Mouse (Mus musculus) megakaryocyte-erythroid progenitor cell, adult 5-6 weeks (primary cell): Measurements from ENCODE around the gene Agmo. TPM values are rescaled to one million over a fixed set of nuclear protein-coding genes. Genes with fewer than 3 reads are reported as not detected.

ENCODE experiments used
- ATAC-seq: replicated peaks from 2 replicates; pipeline ENCODE4 v1.8.0; 2016; ENCODE audit warnings: mild to moderate bottlenecking, inconsistent platforms; ENCODE audit not compliant: severe bottlenecking, poor library complexity, low FRiP score, low TSS enrichment
- total RNA-seq, 2 experiments: library from RNA; stranded (forward) in 1 of 2; stranded (reverse) in 1 of 2; fragments of 200-1000, 215-1000 nt in 1 of 2; fragments of >200 nt in 1 of 2; fragmentation: Nextera tagmentation in 1 of 2; gene quantifications; 2 replicates each; pipeline ENCODE4 v1.2.3; 2014 to 2017

The Agmo gene
- total RNA-seq (2014; fragmentation: Nextera tagmentation) (0.54 and 1.5 TPM in 2 replicates), total RNA-seq (2017) (not detected in 2 replicates)

DNA sequence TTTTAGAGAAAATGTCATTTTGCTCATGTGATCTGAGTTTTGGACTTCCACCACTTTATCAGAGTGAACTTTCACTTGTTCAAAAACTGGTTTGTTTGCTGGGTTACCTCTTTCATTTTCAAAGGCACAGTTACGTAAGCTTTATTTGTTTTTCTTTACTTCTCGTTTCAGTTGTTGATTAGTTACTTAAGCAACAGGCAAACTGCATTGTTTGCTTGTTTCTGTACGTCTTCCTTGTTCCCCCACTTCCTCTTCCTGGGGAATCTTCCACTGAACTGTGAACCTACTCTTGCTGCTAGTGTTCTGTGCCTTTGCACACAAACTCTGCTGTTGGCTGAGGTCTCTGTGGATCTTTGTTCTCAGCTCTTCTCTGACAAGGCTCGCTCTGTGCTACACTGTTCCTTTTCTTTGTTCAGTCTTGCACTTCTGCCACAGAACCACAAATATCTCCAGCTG is at the start of gene Agmo:
TSS of gene Agmo (plus strand) at position 76 of the 456 bp plus-strand sequence.
- no peak for ATAC-seq

- no peak for ATAC-seq
These were observed 10.3 kb upstream of the Agmo start for GRCm38 (mm10) chr12:37231119-37231518.

DNA sequence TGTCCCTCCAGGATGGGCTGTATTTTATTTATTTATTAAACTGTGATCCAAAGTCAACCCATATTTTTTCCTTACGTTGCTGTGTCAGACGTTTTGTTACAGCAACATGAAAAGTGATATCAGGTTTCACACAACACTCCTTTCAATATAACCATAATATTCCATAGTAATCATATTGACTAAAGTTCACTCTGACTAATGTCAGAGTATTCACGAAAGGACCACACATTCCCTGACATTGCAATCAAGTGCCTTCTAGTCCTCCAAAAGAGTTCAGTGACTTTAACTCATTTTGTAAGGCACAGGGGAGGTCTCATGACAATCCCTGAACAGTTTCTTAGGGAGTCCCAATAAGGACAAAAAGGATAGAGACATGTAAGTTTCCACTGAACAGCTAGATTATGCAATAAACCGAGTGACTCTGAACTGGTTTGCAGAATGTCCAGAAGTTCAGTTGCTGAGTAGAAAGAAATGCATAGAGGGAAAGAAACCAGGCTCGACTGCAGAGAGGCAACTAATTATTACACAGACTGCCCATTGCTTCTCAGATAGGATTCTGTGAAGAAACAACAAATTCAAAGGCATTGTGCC is 371 bp upstream of the Agmo start:
- ATAC-seq = no peak

- no peak for ATAC-seq
These were observed 1.0 kb downstream of the Agmo start for GRCm38 (mm10) chr12:37242484-37242883.

- no peak for ATAC-seq
These were observed 3.4 kb downstream of the Agmo start for GRCm38 (mm10) chr12:37244876-37245275.

GRCm38 (mm10) chr12:37251688-37252087 is 10.2 kb downstream of the Agmo start:
- 0 out of 2 replicates have a peak, but pooled peaks have one; percentile 52 for ATAC-seq

- no peak for ATAC-seq
These were observed 15.7 kb downstream of the Agmo start for GRCm38 (mm10) chr12:37257099-37257498.

DNA sequence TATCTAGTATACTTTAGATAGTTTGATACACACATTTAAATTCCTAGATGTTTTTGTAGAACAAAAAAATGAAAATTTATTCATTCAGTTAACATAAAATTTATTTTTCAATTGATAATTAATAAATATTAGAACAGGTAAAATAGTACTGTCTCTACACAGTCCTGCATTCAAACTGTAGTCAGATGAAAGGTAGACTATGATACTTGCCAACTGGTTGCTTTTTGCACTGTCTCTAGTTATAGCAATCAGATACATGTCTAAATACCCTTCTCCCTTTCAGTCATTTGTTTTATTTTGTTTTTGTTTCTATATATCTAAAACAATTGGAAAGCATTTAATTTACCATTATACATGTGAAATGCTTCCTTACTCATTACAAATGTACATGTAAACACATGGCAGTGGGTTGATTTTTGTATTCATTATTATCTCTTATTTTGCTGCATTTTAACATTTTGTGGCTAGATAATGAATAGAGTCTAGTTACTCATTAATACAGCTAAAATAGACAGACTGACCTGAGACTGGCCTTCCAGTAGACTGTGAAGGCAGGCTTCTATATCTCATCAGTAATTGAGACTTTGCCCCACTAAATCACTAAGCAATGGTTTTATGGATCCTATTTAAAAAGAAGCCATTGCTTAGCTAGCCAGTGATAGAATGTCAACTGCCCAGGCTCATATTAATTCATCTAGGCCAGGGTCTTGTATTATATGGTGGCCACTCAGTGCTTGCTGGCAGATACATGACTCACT is 18.5 kb downstream of the Agmo start:
- ATAC-seq = no peak

DNA sequence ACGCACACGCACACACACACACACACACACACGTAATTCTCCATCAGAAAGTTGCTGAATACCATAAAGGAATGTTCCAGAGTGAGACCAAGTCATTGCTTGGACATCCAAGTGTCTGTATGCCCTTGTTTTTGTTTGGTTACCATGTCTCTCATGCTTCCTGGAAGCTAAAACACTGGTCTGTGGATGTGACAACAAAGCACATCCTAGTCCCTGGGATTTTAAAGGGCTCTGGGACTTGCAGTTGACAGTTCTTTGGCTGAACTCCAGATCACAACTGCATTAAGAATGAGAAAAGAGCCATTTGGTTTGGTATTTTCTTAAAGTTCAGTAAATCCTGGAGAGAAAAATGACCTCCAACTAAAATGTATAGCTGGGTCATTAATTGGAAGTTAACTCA is 22.2 kb downstream of the Agmo start:
- no peak for ATAC-seq

DNA sequence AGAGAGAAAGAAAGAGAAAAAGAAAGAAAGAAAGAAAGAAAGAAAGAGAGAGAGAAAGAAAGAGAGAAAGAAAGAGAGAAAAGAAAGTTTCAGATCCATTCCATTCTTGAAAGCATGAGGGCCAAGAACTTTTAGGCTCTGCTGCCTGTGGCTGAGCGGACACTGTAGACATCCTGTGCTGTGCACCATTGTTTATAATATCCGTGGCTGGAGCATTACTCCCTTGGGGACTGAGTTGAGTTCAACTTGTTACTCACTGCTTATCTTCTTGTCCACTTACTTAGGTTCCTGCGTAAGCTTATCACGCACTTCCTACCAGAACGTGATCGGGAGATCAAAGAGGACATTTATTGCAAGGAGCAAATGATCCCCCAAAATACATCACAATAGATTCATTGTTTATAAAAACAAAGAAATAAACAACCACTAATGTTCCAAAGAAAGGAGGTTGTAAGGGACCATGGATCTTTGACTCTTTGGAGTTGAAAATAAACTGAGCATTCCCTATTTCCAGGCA is 27.3 kb downstream of the Agmo start:
- no peak for ATAC-seq

DNA sequence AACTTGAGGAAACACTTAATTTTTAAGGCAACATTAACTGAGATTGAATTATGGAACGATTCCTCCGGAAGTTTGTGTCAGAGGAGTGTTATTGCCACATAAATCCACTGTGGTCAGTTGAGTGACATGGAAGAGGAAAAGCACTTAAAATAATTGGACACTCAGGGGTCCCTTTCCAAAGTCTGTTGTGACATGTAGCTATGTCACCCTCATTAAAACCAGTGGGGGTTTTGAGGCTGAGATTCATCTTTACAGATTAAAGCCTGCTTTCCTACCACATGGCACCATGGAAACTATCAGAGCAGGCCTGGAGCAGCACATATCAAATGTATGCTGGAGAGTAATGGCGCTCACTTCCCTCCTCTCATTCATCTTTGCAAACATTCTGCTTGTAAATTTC is 31.2 kb downstream of the Agmo start:
- ATAC-seq = no peak

DNA sequence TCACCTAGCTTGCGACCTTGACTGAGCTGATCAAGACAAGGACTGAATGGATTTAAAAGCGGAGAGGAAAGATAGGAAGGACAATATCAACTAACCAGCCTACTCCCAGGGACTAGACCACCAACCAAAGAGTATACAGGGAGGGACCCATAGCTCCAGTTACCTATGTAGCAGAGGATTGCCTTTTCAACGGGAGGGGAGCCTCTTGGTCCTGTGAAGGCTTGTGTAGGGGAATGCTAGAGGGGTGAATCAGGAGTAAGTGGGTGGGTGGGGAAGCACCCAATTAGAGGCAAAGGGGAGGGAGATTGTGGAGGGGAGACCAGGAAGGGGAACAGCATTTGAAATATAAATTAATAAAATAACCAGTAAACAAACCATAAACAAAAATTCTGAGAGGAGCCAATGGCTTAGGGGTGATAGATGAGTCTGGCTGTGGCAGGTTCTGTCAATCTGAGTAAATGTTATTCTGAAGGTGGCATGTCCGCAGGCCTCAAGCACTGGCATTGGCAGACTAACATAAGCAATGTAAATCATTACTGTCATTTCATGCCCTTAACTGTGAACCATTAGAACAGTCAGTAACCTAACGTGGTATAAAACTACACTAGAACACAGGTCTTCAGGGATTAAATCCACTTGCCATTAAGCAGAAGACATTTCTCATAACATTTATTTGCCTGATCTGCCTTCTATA is 32.7 kb downstream of the Agmo start:
- ATAC-seq = no peak

- ATAC-seq = no peak
These were observed 33.2 kb downstream of the Agmo start for GRCm38 (mm10) chr12:37274658-37275019.

- no peak for ATAC-seq
These were observed 65.6 kb downstream of the Agmo start for GRCm38 (mm10) chr12:37306956-37307466.

- ATAC-seq = no peak
These were observed 69.3 kb downstream of the Agmo start for GRCm38 (mm10) chr12:37310786-37311185.

DNA sequence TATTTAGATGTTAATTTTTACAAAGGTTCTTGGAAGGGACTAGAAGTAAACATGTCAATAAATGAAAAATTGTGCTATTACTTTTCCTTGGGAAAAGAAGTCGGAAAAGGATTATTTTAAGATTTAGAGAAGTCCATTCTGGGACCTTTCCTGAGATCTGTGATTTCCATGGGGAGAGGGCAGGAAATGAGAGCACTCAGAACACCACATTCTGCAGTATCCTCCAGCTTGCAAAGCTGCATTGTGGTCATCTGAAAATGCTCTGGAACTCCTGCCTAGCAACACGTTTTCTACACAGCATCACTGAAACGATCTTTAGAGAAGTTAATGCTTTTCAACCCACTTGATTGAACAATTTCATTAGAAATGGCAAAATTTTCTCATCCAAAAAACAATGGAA is 81.4 kb downstream of the Agmo start:
- no peak for ATAC-seq

GRCm38 (mm10) chr12:37334987-37335386 is 93.5 kb downstream of the Agmo start:
- no peak for ATAC-seq

GRCm38 (mm10) chr12:37344225-37344624 is 102.8 kb downstream of the Agmo start:
- ATAC-seq = no peak

GRCm38 (mm10) chr12:37345696-37346095 is 104.3 kb downstream of the Agmo start:
- no peak for ATAC-seq

DNA sequence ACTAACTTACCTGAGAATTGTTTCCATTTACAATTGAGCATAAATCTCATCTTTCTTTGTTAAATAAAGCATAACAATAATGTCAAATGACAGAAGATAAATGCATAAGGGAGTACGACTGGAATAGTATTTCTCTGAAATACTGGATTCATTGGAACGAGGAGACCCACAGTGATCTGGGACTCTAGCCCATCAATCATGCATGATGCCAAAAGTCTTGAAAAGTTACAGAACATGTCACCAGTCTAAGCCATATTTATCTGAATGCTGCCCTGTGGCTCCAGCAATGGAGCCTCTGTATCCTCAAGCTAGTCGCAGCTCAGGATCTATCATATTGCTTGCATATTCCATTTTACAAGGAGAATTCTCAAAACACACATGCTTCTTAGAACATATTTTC is 150.9 kb downstream of the Agmo start:
- ATAC-seq = no peak
